Mouse (Mus musculus) layer of hippocampus, postnatal 25 days (tissue): ENCODE results near the gene Tor4a. TPM values are rescaled to one million over a fixed set of nuclear protein-coding genes. Genes with fewer than 3 reads are reported as not detected.

Source experiments
- DNase-seq, 2 experiments: peaks; one replicate each; pipeline ENCODE4 v3.0.0; 2022; ENCODE audit warnings: mixed read lengths in 2 of 2, low spot score in 1 of 2; ENCODE audit errors: extremely low spot score in 1 of 2
- total RNA-seq, 2 experiments: library from RNA; stranded (reverse); gene quantifications; 2 replicates each; pipeline ENCODE4 v1.2.3; 2021

Tor4a gene
- total RNA-seq, 2 experiments from 2014 or later: 1.5 TPM

- no peak for DNase-seq
Observed at GRCm38 (mm10) chr2:25194006-25194405, 2.7 kb downstream of the Tor4a start.

- DNase-seq: peak; percentile 56 to 82
Observed at GRCm38 (mm10) chr2:25193330-25193770, 3.3 kb downstream of the Tor4a start.

- DNase-seq: no peak
Observed at GRCm38 (mm10) chr2:25187841-25188240, 8.8 kb downstream of the Tor4a start.

- no peak for DNase-seq
Observed at GRCm38 (mm10) chr2:25186575-25186930, 10.1 kb downstream of the Tor4a start.

- DNase-seq: no peak
Observed at GRCm38 (mm10) chr2:25185625-25186574, 10.8 kb downstream of the Tor4a start.

GRCm38 (mm10) chr2:25184496-25184895 is 12.2 kb downstream of the Tor4a start:
- no peak for DNase-seq

- DNase-seq: no peak
Observed at GRCm38 (mm10) chr2:25183336-25183735, 13.3 kb downstream of the Tor4a start.

GRCm38 (mm10) chr2:25182664-25183063 is 14.0 kb downstream of the Tor4a start:
- no peak for DNase-seq

- no peak for DNase-seq
Observed at GRCm38 (mm10) chr2:25181891-25182397, 14.7 kb downstream of the Tor4a start.

- DNase-seq: peak in 1 of 2 experiments; percentile 32
Observed at GRCm38 (mm10) chr2:25180973-25181890, 15.5 kb downstream of the Tor4a start.

GRCm38 (mm10) chr2:25180478-25180903 is 16.2 kb downstream of the Tor4a start, which contains the start of gene Nrarp:
Gene Nrarp, plus strand, starts transcription at chr2:25180758.
- peak; percentile 91 to 94 for DNase-seq

GRCm38 (mm10) chr2:25179566-25180217 is 17.0 kb downstream of the Tor4a start:
- DNase-seq: no peak

GRCm38 (mm10) chr2:25178285-25178972 is 18.3 kb downstream of the Tor4a start:
- no peak for DNase-seq

- peak in 1 of 2 experiments; percentile 35 for DNase-seq
Observed at GRCm38 (mm10) chr2:25177685-25178084, 19.0 kb downstream of the Tor4a start.

GRCm38 (mm10) chr2:25177076-25177475 is 19.6 kb downstream of the Tor4a start:
- no peak for DNase-seq

GRCm38 (mm10) chr2:25176573-25176972 is 20.1 kb downstream of the Tor4a start:
- DNase-seq: no peak

- no peak for DNase-seq
Observed at GRCm38 (mm10) chr2:25175690-25176078, 21.0 kb downstream of the Tor4a start.

GRCm38 (mm10) chr2:25174866-25175689 is 21.6 kb downstream of the Tor4a start:
- no peak for DNase-seq

GRCm38 (mm10) chr2:25173821-25174220 is 22.9 kb downstream of the Tor4a start:
- DNase-seq: no peak
